Mouse (Mus musculus) CH12.LX (cell line): Measurements from ENCODE around the gene Gpr152. TPM values are rescaled to one million over a fixed set of nuclear protein-coding genes. Genes with fewer than 3 reads are reported as not detected.

Experiments
- DNase-seq: peaks from one replicate; pipeline ENCODE4 v3.0.0-alpha.2; 2013; ENCODE audit errors: extremely low read depth
- H3K27ac ChIP-seq: 2 replicates; pipeline ENCODE4 v1.5.1; 2012; ENCODE audit warnings: low read depth, mild to moderate bottlenecking, control low read depth, moderate library complexity; ENCODE audit not compliant: insufficient read depth
- H3K27me3 ChIP-seq: replicated peaks from 2 replicates; pipeline ENCODE3; 2012; ENCODE audit warnings: inconsistent platforms
- H3K36me3 ChIP-seq, 2 experiments: replicated peaks in 1 of 2; 2 replicates each; pipeline versions ENCODE3 to v1.6.1; 2012; ENCODE audit warnings: inconsistent platforms in 1 of 2, low read length in 1 of 2, mild to moderate bottlenecking in 1 of 2, mixed read lengths in 1 of 2, moderate library complexity in 1 of 2; ENCODE audit not compliant: control insufficient read depth in 1 of 2, insufficient read depth in 1 of 2
- H3K4me1 ChIP-seq, 2 experiments: 2 replicates each; pipeline ENCODE4 v1.6.1; 2012; ENCODE audit warnings: inconsistent platforms in 1 of 2, moderate library complexity in 1 of 2; ENCODE audit not compliant: insufficient read depth in 2 of 2, control insufficient read depth in 1 of 2
- H3K4me2 ChIP-seq: 2 replicates; pipeline ENCODE4 v1.6.1; 2012; ENCODE audit warnings: low read depth, mild to moderate bottlenecking, control low read depth; ENCODE audit not compliant: poor library complexity, insufficient read depth, severe bottlenecking
- H3K4me3 ChIP-seq, 3 experiments: fragments of 150-350 bp in 1 of 3; sonication (generic) in 1 of 3; replicated peaks in 1 of 3; 2 replicates each; pipeline versions ENCODE3 to v1.5.1; 2011 to 2012; ENCODE audit warnings: low read depth in 2 of 3, low read length in 2 of 3, mild to moderate bottlenecking in 2 of 3, moderate library complexity in 2 of 3, control low read depth in 1 of 3, improper control_type of control experiment in 1 of 3, inconsistent platforms in 1 of 3, mixed read lengths in 1 of 3; ENCODE audit not compliant: poor library complexity in 1 of 3
- H3K79me2 ChIP-seq: replicated peaks from 2 replicates; pipeline ENCODE4 v1.6.1; 2012; ENCODE audit warnings: mild to moderate bottlenecking, moderate library complexity; ENCODE audit not compliant: control insufficient read depth, poor library complexity, insufficient read depth, severe bottlenecking; ENCODE audit errors: extremely low read depth
- H3K9ac ChIP-seq: 2 replicates; pipeline ENCODE4 v1.6.1; 2012; ENCODE audit warnings: low read depth, mild to moderate bottlenecking, control low read depth, moderate library complexity; ENCODE audit not compliant: insufficient read depth
- H3K9me3 ChIP-seq: replicated peaks from 2 replicates; pipeline ENCODE3; 2012; ENCODE audit warnings: low read length, inconsistent platforms, mixed read lengths
- CHD2 ChIP-seq: IDR thresholded peaks from 2 replicates; pipeline ENCODE4 v1.6.1; 2011; ENCODE audit warnings: low read length, improper control_type of control experiment
- ELF1 ChIP-seq: IDR thresholded peaks from 2 replicates; pipeline ENCODE4 v1.6.1; 2014; ENCODE audit warnings: low read depth, mild to moderate bottlenecking, inconsistent platforms, low read length, improper control_type of control experiment
- ETS1 ChIP-seq: conservative IDR thresholded peaks from 2 replicates; pipeline ENCODE4 v1.6.1; 2012; ENCODE audit warnings: low read depth, mild to moderate bottlenecking, inconsistent platforms, low read length, improper control_type of control experiment, moderate library complexity
- GABPA ChIP-seq: IDR thresholded peaks from 2 replicates; pipeline ENCODE4 v1.6.1; 2012; ENCODE audit warnings: low read depth, low read length, improper control_type of control experiment, inconsistent platforms; ENCODE audit not compliant: insufficient replicate concordance
- HCFC1 ChIP-seq: IDR thresholded peaks from 2 replicates; pipeline ENCODE4 v1.6.1; 2012; ENCODE audit warnings: low read depth, mild to moderate bottlenecking, inconsistent platforms, low read length, improper control_type of control experiment
- IRF4 ChIP-seq: IDR thresholded peaks from 2 replicates; pipeline ENCODE4 v1.6.1; 2014; ENCODE audit warnings: low read depth, mild to moderate bottlenecking, inconsistent platforms, low read length, improper control_type of control experiment
- MAFK ChIP-seq: IDR thresholded peaks from 2 replicates; pipeline ENCODE4 v1.6.1; 2011; ENCODE audit warnings: low read length, improper control_type of control experiment; ENCODE audit not compliant: insufficient replicate concordance
- MEF2A ChIP-seq: IDR thresholded peaks from 2 replicates; pipeline ENCODE4 v1.6.1; 2014; ENCODE audit warnings: low read depth, mild to moderate bottlenecking, inconsistent platforms, low read length, improper control_type of control experiment, borderline replicate concordance
- POLR2A ChIP-seq: IDR thresholded peaks from 2 replicates; pipeline ENCODE4 v1.6.1; 2011; ENCODE audit warnings: low read depth, mild to moderate bottlenecking, improper control_type of control experiment, low read length
- RAD21 ChIP-seq: IDR thresholded peaks from 2 replicates; pipeline ENCODE4 v1.6.1; 2011; ENCODE audit warnings: low read depth, mild to moderate bottlenecking, low read length, improper control_type of control experiment, moderate library complexity
- TBP ChIP-seq: conservative IDR thresholded peaks from 2 replicates; pipeline ENCODE4 v1.6.1; 2011; ENCODE audit warnings: low read depth, low read length, improper control_type of control experiment
- ZKSCAN1 ChIP-seq: IDR thresholded peaks from 2 replicates; pipeline ENCODE4 v1.6.1; 2012; ENCODE audit warnings: low read depth, inconsistent platforms, low read length, improper control_type of control experiment, borderline replicate concordance
- ZMIZ1 ChIP-seq: IDR thresholded peaks from 2 replicates; pipeline ENCODE4 v1.6.1; 2012; ENCODE audit warnings: low read depth, mild to moderate bottlenecking, inconsistent platforms, low read length, improper control_type of control experiment
- dilution Hi-C: fragments of 300-500 bp; cut with MboI; formaldehyde crosslinking; loops from 2 replicates; pipeline ENCODE4 v1.14.3; 2020; ENCODE audit warnings: low sequenced_read_pairs; ENCODE audit not compliant: extremely low pct_unique_long_range_greater_than_20kb, extremely low pct_ligation_motif_present
- in situ Hi-C: fragments of 300-500 bp; cut with MboI; formaldehyde crosslinking; loops from 3 replicates; pipeline ENCODE4 v1.14.3; 2019; ENCODE audit warnings: low sequenced_read_pairs, low pct_ligation_motif_present, low pct_unique_long_range_greater_than_20kb, mixed read lengths
- polyA plus RNA-seq: library from polyadenylated mRNA; unstranded; fragments of >175 nt; gene quantifications from 2 replicates; pipeline ENCODE4 v1.2.1, GENCODE M21; 2012; ENCODE audit warnings: low read depth; ENCODE audit not compliant: insufficient read length
- total RNA-seq, 2 experiments: library from RNA; depleted of rRNA; stranded (reverse); fragments of 300-350 nt in 1 of 2; fragments of >200 nt in 1 of 2; gene quantifications; 2 replicates each; pipeline ENCODE4 v1.2.3; 2012 to 2014

Gpr152 gene
- total and polyA plus RNA-seq, 3 experiments = 0.05 to 0.71 (median 0.17) TPM

GRCm38 (mm10) chr19:4183689-4184088 lies 44.1 kb downstream of the Gpr152 start:
- H3K36me3 ChIP-seq = peaks cover 71 to 95% of the 10 kb centered on the region in 2 experiments
- no peak overlapping the region for H3K4me3 ChIP-seq
- no peak overlapping the region for H3K27ac ChIP-seq
- peaks cover 17 to 71% of the 10 kb centered on the region in 2 experiments for H3K4me1 ChIP-seq
- TF ChIP-seq MEF2A (no peak), ZMIZ1 (no peak), IRF4 (no peak), ZKSCAN1 (no peak), GABPA (no peak), HCFC1 (no peak), RAD21 (no peak)
- TF ChIP-seq, all 38 proteins: peak for 0
- H3K27me3 ChIP-seq = no peaks in the 10 kb centered on the region
- in situ Hi-C loops (no loop called here), dilution Hi-C loops (no loop called here)
- no peak overlapping the region for H3K9ac ChIP-seq
- peaks cover 3% of the 10 kb centered on the region; the same call in 1 of the 2 replicates for H3K79me2 ChIP-seq
- no peaks in the 10 kb centered on the region for H3K9me3 ChIP-seq
- no peak overlapping the region for H3K4me2 ChIP-seq
- no peak for DNase-seq

DNA sequence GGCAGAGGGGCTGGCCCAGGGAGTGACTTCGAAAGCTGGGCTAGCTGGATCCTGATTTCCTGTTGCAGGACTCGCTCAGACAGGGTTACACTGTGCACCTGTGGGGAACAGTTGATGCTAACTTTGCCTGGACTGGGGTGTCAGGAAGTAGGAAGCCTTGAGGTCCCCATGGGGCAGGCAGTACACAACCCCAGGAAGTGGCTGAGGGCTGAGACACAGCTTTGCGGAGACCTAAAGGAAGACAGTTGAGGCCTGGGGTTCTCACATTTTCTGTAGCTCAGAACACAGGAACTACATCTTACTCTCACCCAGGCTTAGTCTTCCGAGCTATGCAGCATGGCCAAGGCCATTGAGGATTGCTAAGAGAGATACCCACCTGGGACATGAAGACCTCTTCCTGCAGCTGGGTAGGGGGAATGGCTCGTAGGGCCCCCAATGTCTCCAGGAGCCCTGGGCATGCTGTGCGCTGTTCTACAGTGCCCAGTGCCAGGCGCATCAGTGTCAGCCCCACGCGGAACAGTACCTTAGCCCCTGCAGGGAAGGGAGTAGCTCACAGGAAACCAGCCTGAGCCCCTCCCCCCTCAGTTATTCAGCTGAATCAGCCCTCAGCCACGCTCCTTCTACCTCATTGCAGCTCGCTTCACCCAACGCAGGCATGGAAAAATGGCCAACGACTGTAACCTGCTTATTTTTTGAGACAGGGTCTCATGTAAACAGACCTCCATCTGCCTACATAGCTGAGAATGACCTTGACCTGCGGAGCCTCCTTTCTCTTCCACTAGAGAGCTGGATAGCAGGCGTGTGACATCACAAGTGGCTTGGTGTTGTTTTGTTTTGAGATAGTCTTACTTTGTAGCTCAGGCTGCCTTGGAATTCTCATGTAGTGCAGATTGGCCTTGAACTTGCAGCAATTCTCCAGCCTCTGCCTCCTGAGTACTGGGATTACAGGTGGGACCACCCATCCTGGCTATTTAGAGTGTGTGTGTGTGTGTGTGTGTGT lies 45.7 kb downstream of the Gpr152 start:
- Histone ChIP-seq H3K36me3 (peaks cover 70 to 88% of the 10 kb centered on the region in 2 experiments), H3K4me3 (peak overlapping the region in 1 of 3 experiments; percentile 9), H3K27me3 (no peaks in the 10 kb centered on the region), H3K27ac (peak overlapping the region; percentile 67), H3K4me2 (no peak overlapping the region), H3K9me3 (no peaks in the 10 kb centered on the region), H3K79me2 (peaks cover 19% of the 10 kb centered on the region), H3K4me1 (peaks cover 28 to 80% of the 10 kb centered on the region in 2 experiments), H3K9ac (no peak overlapping the region)
- DNase-seq = peak; percentile 61
- TF ChIP-seq MAFK = no peak
- TF ChIP-seq CHD2 = no peak
- TF ChIP-seq ELF1 = peak; percentile 41
- no peak for TF ChIP-seq TBP
- no peak for TF ChIP-seq POLR2A
- no peak for TF ChIP-seq ETS1
- dilution Hi-C loops (no loop called here), in situ Hi-C loops (no loop called here)
